Mouse (Mus musculus): ENCODE measurements around the gene Ubxn11.
A peak's percentile ranks its signal among the peaks of the same experiment; 100 is the strongest.
"Not testable (repeated sequence)": the region's sequence is repeated elsewhere in the genome, so short reads cannot be mapped to it uniquely, and the experiment has no call there.

DNA sequence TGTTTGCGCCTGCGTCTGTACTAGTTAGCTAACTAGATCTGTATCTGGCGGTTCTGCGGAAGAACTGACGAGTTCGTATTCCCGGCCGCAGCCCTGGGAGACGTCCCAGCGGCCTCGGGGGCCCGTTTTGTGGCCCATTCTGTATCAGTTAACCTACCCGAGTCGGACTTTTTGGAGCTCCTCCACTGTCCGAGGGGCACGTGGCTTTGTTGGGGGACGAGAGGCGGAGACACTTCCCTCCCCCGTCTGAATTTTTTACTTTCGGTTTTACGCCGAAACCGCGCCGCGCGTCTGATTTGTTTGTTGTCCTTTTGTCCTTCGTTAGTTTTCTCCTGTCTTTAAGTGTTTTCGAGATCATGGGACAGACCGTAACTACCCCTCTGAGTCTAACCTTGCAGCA is 57.7 kb downstream of the Ubxn11 start:
- 0 out of 2 replicates have a peak, but pooled peaks have one; percentile 34 for TF ChIP-seq POLR2A (IDR thresholded peaks at IDR 0.05; ENCODE audit: extremely low read depth, insufficient read depth, low read length)
- TF ChIP-seq CTCF (IDR thresholded peaks at IDR 0.05; ENCODE audit: low read depth, low read length) = not testable (repeated sequence)
